Mouse (Mus musculus): ENCODE measurements around the gene Amotl1.
A peak's percentile ranks its signal among the peaks of the same experiment; 100 is the strongest.

Amotl1 gene

GRCm38 (mm10) chr9:14547584-14548365 lies 97.1 kb downstream of the Amotl1 start:
- DNase-seq (ENCODE audit: low spot score in 2 of 2): no peak

GRCm38 (mm10) chr9:14544034-14544757 lies 100.7 kb downstream of the Amotl1 start:
- no peak for DNase-seq (ENCODE audit: low spot score in 2 of 2)

- DNase-seq (ENCODE audit: low spot score in 2 of 2): no peak
Measured at GRCm38 (mm10) chr9:14534833-14535456, 109.9 kb downstream of the Amotl1 start.

- DNase-seq (ENCODE audit: low spot score in 2 of 2): no peak
Measured at GRCm38 (mm10) chr9:14533659-14534058, 111.2 kb downstream of the Amotl1 start.

- no peak for DNase-seq (ENCODE audit: low spot score in 2 of 2)
Measured at GRCm38 (mm10) chr9:14532283-14532682, 112.6 kb downstream of the Amotl1 start.

- DNase-seq (ENCODE audit: low spot score in 2 of 2): no peak
Measured at GRCm38 (mm10) chr9:14530004-14530403, 114.9 kb downstream of the Amotl1 start.

GRCm38 (mm10) chr9:14523408-14524043 lies 121.3 kb downstream of the Amotl1 start:
- peak; percentile 50 to 61 for DNase-seq (ENCODE audit: low spot score in 2 of 2)

GRCm38 (mm10) chr9:14521695-14522094 lies 123.2 kb downstream of the Amotl1 start:
- DNase-seq (ENCODE audit: low spot score in 2 of 2): no peak

GRCm38 (mm10) chr9:14520971-14521670 lies 123.7 kb downstream of the Amotl1 start:
- no peak for DNase-seq (ENCODE audit: low spot score in 2 of 2)

GRCm38 (mm10) chr9:14518105-14518504 lies 126.8 kb downstream of the Amotl1 start:
- no peak for DNase-seq (ENCODE audit: low spot score in 2 of 2)

GRCm38 (mm10) chr9:14517296-14517695 lies 127.6 kb downstream of the Amotl1 start:
- DNase-seq (ENCODE audit: low spot score in 2 of 2): no peak

GRCm38 (mm10) chr9:14512633-14513445 lies 132.0 kb downstream of the Amotl1 start:
- no peak for DNase-seq (ENCODE audit: low spot score in 2 of 2)

- no peak for DNase-seq (ENCODE audit: low spot score in 2 of 2)
Measured at GRCm38 (mm10) chr9:14500916-14501424, 143.9 kb downstream of the Amotl1 start.

GRCm38 (mm10) chr9:14500023-14500915 lies 144.6 kb downstream of the Amotl1 start, which contains the start of the genes Kdm4d and Cwc15:
Kdm4d (minus strand) TSS chr9:14500482.
Cwc15 (plus strand) TSS chr9:14500617.
- peak; percentile 95 to 97 for DNase-seq (ENCODE audit: low spot score in 2 of 2)

GRCm38 (mm10) chr9:14498896-14499705 lies 145.8 kb downstream of the Amotl1 start:
- peak; percentile 60 to 79 for DNase-seq (ENCODE audit: low spot score in 2 of 2)
